Comparison of ENCODE assay signal across 8 mouse cellular contexts in the genomic region with DNA sequence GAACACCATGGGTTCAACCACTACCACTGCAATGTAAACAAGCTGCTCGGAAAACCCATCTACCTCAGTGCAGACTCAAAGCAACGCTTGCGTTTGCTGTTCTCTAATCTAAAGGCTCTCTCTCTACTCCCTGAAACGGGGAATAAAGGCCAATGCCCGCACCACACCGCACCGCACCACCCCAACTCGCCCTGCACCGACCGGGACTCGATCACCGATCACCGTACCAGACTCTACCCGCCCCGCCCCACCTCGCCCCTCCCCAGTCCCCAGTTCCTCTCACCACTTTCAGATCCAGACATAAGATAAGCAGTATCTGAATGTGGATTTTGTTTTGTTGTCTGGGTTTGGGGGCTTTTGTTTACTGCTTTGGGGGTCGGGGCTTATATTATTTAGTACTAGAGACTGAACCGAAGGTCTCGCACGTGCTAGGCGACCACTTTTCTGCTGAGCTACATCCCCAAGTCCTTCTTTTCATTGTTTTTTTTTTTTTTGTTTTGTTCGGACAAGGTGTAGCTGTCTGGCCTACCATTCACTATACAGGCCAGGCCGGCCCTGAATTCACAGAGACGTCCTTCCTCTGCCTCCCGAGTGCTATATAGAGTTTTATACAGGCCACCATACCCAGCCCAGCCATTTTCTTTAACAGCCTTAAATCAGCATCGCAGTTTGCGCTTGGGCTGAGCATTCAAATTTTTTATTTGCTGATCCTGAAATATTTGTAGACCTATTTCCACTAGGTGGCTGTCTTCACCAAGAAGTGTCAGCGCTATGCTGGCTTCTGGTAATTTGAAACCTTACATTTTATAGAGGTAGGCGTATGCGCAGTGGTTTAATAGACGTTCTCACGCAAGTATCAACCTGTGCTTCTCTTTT. TPM values are rescaled to one million over a fixed set of nuclear protein-coding genes. Genes with fewer than 3 reads are reported as not detected.
DNase-seq lines count a peak whose midpoint lies in the region; ATAC-seq and TF ChIP-seq lines count a peak whose summit lies in the region.

No protein-coding gene starts in this region.

- no peaks in the 10 kb centered on the region for H3K9me3 ChIP-seq in forebrain, postnatal 0 days (ENCODE audit: low read length)
- H3K9me3 ChIP-seq in midbrain, embryonic 12.5 days: no peaks in the 10 kb centered on the region

- peak overlapping the region; percentile 16 for H3K4me3 ChIP-seq in forebrain, postnatal 0 days (ENCODE audit: low read depth, low read length)
- H3K4me3 ChIP-seq in midbrain, embryonic 12.5 days: peak overlapping the region; percentile 15; the same call in 1 of the 2 replicates

- TF ChIP-seq CTCF in forebrain, postnatal 0 days (IDR thresholded peaks at IDR 0.05; ENCODE audit: low read depth): peak; percentile 83

- peak; percentile 80 for ATAC-seq in forebrain, postnatal 0 days
- peak; percentile 89 for ATAC-seq in inflammation-experienced regulatory T-cells, adult 6 months
- peak; percentile 53 for ATAC-seq in midbrain, embryonic 12.5 days (ENCODE audit: low FRiP score, low read depth)

- peak; percentile 4 for DNase-seq in spleen, adult 12 weeks (ENCODE audit: low spot score)
- no peak for DNase-seq in spleen, postnatal 14 days (ENCODE audit: low spot score in 2 of 2)
- DNase-seq in cerebellum, adult 8-10 months: peak; percentile 45
- peak; percentile 81 for DNase-seq in forebrain, postnatal 0 days
- peak; percentile 21 for DNase-seq in left cerebral cortex, postnatal 4 days
- DNase-seq in thymus, postnatal 0 days (ENCODE audit: low spot score): peak; percentile 71

- intact Hi-C loops in left cerebral cortex, postnatal 4 days (cut with DNase I): loop anchor here (5.0 to 10.0 kb wide), 2 partner anchors 107 to 271 kb away; no protein-coding TSS in a partner anchor

- no peaks in the 10 kb centered on the region for H3K36me3 ChIP-seq in forebrain, postnatal 0 days (ENCODE audit: insufficient read depth)
- no peaks in the 10 kb centered on the region for H3K36me3 ChIP-seq in midbrain, embryonic 12.5 days

- 0 out of 2 replicates have a peak overlapping the region, but pooled peaks have one; percentile 6 for H3K9ac ChIP-seq in forebrain, postnatal 0 days
- no peak overlapping the region; the same call in 1 of the 2 replicates for H3K9ac ChIP-seq in midbrain, embryonic 12.5 days (replicated peaks)

- no peaks in the 10 kb centered on the region for H3K4me1 ChIP-seq in forebrain, postnatal 0 days (ENCODE audit: insufficient read depth)
- H3K4me1 ChIP-seq in midbrain, embryonic 12.5 days: peaks cover 9% of the 10 kb centered on the region

- no peaks in the 10 kb centered on the region for H3K27me3 ChIP-seq in forebrain, postnatal 0 days (ENCODE audit: insufficient read depth, low read length)
- H3K27me3 ChIP-seq in midbrain, embryonic 12.5 days: peaks cover 5% of the 10 kb centered on the region

- peak overlapping the region; percentile 42 for H3K4me2 ChIP-seq in forebrain, postnatal 0 days (ENCODE audit: low read depth)
- H3K4me2 ChIP-seq in midbrain, embryonic 12.5 days (replicated peaks): peak overlapping the region; percentile 47

- 20% methylated on average over 32 of the region's 32 CpGs for WGBS in forebrain, postnatal 0 days
- WGBS in midbrain, embryonic 12.5 days: 15% methylated on average over 32 of the region's 32 CpGs

- no peak overlapping the region for H3K27ac ChIP-seq in forebrain, postnatal 0 days (ENCODE audit: low read depth, low read length)
- H3K27ac ChIP-seq in midbrain, embryonic 12.5 days (replicated peaks): no peak overlapping the region

RNA-seq across cellular contexts. Expression of a gene that starts 18.4 kb away (rescaled TPM):
- total RNA-seq in forebrain, postnatal 0 days (2014; rRNA removed): 175 and 182 TPM in 2 replicates
- polyA plus RNA-seq in forebrain, postnatal 0 days (2015; fragmentation: Nextera tagmentation; extraction: Ambion mirVana): 16.8 and 24.3 TPM in 2 replicates
- polyA plus RNA-seq in inflammation-experienced regulatory T-cells, adult 6 months (2017; shearing (Covaris generic)): 10 to 100 TPM; 25.8 to 31.5 (median 31.3) TPM
- total RNA-seq in left cerebral cortex, postnatal 4 days (2021): 100 to 1,000 TPM; 146 to 148 TPM
- 85.6 and 105 TPM in 2 replicates for polyA plus RNA-seq in midbrain, embryonic 12.5 days (2016; fragmentation: Nextera tagmentation; extraction: Ambion mirVana)
- polyA plus RNA-seq in thymus, postnatal 0 days (2015; fragmentation: Nextera tagmentation; extraction: Ambion mirVana): 32.4 and 37.2 TPM in 2 replicates

Comparison
In these comparisons a context has a peak if more than half of its experiments do, and no peak if none do; other contexts are left out.
1. DNase-seq: peak in spleen, adult 12 weeks (single experiment), cerebellum, adult 8-10 months (single experiment), forebrain, postnatal 0 days (single experiment), left cerebral cortex, postnatal 4 days (single experiment) and thymus, postnatal 0 days (single experiment); none in spleen, postnatal 14 days (0 of 2).
2. Peak in every context shown above with its lines, with median percentiles within 50 percentile points of each other: ATAC-seq.